Mouse (Mus musculus) forebrain, embryonic 13.5 days (tissue): ENCODE data around the gene Olfr432. TPM values are rescaled to one million over a fixed set of nuclear protein-coding genes. Genes with fewer than 3 reads are reported as not detected.

Experiments used
- ATAC-seq: fragments of 200-750 bp; cut with Nextera tagmentation; 2 replicates; pipeline ENCODE4 v1.8.0; 2017
- H3K27ac ChIP-seq: fragments of 300-500 bp; sonication (generic); 2 replicates; pipeline ENCODE4 v1.5.1; 2015; ENCODE audit warnings: inconsistent platforms, mild to moderate bottlenecking, moderate library complexity
- H3K27me3 ChIP-seq: fragments of 300-500 bp; sonication (generic); 2 replicates; pipeline ENCODE4 v1.6.1; 2015; ENCODE audit warnings: mild to moderate bottlenecking, inconsistent platforms
- H3K36me3 ChIP-seq: fragments of 300-500 bp; sonication (generic); 2 replicates; pipeline ENCODE4 v1.6.1; 2015; ENCODE audit warnings: mild to moderate bottlenecking, inconsistent platforms; ENCODE audit not compliant: poor library complexity, severe bottlenecking
- H3K4me1 ChIP-seq: fragments of 300-500 bp; sonication (generic); 2 replicates; pipeline ENCODE4 v1.6.1; 2015; ENCODE audit warnings: inconsistent platforms
- H3K4me2 ChIP-seq: fragments of 300-500 bp; sonication (generic); 2 replicates; pipeline ENCODE4 v1.6.1; 2015; ENCODE audit warnings: inconsistent platforms, mild to moderate bottlenecking, moderate library complexity
- H3K4me3 ChIP-seq: fragments of 300-500 bp; sonication (generic); 2 replicates; pipeline ENCODE4 v1.5.1; 2015; ENCODE audit warnings: mild to moderate bottlenecking, inconsistent platforms
- H3K9ac ChIP-seq: fragments of 300-500 bp; sonication (generic); 2 replicates; pipeline ENCODE4 v1.6.1; 2015; ENCODE audit warnings: mild to moderate bottlenecking, inconsistent platforms
- H3K9me3 ChIP-seq: fragments of 300-500 bp; sonication (generic); replicated peaks from 2 replicates; pipeline ENCODE4 v1.6.1; 2016; ENCODE audit warnings: inconsistent platforms
- WGBS: fragments of 180-500 bp; shearing (Covaris S2); methylation state at CpG from one replicate; pipeline ENCODE4 v1.1.7; 2015; 5-methylcytosine and 5-hydroxymethylcytosine counted together
- polyA plus RNA-seq: library from polyadenylated mRNA; unstranded; fragments of >200 nt; fragmentation: Nextera tagmentation; extraction: Ambion mirVana; gene quantifications from 2 replicates; pipeline ENCODE4 v1.2.1, GENCODE M21; 2015

The Olfr432 gene
- polyA plus RNA-seq, 1 experiment from 2014 or later, result not detected

DNA sequence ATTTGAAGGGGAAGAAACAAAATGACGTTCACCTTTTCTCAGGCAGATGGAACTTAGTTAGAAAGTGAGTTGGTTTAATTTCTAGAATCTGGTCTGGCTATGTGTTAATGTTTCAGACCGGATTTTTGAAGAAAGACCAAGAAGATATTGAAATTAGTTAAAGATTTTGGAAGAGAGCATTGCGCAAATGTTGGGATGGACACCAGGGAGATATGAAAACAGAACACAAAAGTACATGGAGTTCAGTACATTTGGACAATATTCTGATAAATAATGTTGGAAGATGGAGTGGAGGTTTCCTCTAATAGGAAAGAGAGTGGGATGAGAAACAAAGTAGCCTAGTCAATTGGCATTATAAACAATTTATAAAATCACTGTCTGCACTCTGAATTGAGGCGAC is 2.5 kb downstream of the Olfr432 start:
- Histone ChIP-seq H3K27me3 (no peaks in the 10 kb centered on the region), H3K36me3 (no peaks in the 10 kb centered on the region), H3K9me3 (no peaks in the 10 kb centered on the region), H3K27ac (no peak overlapping the region), H3K4me1 (no peaks in the 10 kb centered on the region), H3K4me3 (no peak overlapping the region), H3K9ac (no peak overlapping the region), H3K4me2 (no peak overlapping the region)
- 87% methylated on average over 4 of the region's 4 CpGs for WGBS
- no peak for ATAC-seq

- Histone ChIP-seq H3K9ac (no peak overlapping the region), H3K36me3 (no peaks in the 10 kb centered on the region), H3K27ac (no peak overlapping the region), H3K4me2 (no peak overlapping the region), H3K27me3 (no peaks in the 10 kb centered on the region), H3K4me1 (no peaks in the 10 kb centered on the region), H3K9me3 (no peaks in the 10 kb centered on the region), H3K4me3 (no peak overlapping the region)
- no peak for ATAC-seq
- 86% methylated on average over 5 of the region's 5 CpGs for WGBS
These were observed 3.0 kb downstream of the Olfr432 start for GRCm38 (mm10) chr1:174051931-174052536.

GRCm38 (mm10) chr1:174052981-174053380 is 4.0 kb downstream of the Olfr432 start:
- H3K4me2 ChIP-seq, result no peak overlapping the region
- no peaks in the 10 kb centered on the region for H3K9me3 ChIP-seq
- no peak overlapping the region for H3K27ac ChIP-seq
- no peaks in the 10 kb centered on the region for H3K27me3 ChIP-seq
- no peak for ATAC-seq
- WGBS, result 89% methylated on average over 3 of the region's 3 CpGs
- H3K4me1 ChIP-seq, result no peaks in the 10 kb centered on the region
- no peaks in the 10 kb centered on the region for H3K36me3 ChIP-seq
- H3K9ac ChIP-seq, result no peak overlapping the region
- H3K4me3 ChIP-seq, result no peak overlapping the region

DNA sequence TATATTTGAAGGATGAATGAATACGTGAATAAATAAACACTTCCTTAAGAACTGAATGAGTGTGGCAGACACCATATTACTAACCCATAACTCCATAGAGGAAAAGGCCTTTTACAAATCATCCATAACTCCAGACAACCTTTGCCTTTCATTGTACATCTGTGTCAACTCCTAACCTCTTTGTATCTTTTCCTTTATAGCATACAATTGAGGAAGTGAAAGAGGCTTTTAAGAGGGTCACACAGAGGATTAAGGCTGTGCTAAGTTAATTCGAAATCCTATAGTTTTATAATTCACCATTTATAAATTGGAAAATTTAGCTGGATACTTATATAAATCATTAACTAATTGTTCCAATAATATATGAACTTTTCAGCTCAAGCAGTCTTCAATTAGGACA is 6.2 kb downstream of the Olfr432 start:
- Histone ChIP-seq H3K36me3 (no peaks in the 10 kb centered on the region), H3K4me3 (no peak overlapping the region), H3K9ac (no peak overlapping the region), H3K4me2 (no peak overlapping the region), H3K27me3 (no peaks in the 10 kb centered on the region), H3K4me1 (no peaks in the 10 kb centered on the region), H3K9me3 (no peaks in the 10 kb centered on the region), H3K27ac (no peak overlapping the region)
- 83% methylated on average over 2 of the region's 2 CpGs for WGBS
- no peak for ATAC-seq

DNA sequence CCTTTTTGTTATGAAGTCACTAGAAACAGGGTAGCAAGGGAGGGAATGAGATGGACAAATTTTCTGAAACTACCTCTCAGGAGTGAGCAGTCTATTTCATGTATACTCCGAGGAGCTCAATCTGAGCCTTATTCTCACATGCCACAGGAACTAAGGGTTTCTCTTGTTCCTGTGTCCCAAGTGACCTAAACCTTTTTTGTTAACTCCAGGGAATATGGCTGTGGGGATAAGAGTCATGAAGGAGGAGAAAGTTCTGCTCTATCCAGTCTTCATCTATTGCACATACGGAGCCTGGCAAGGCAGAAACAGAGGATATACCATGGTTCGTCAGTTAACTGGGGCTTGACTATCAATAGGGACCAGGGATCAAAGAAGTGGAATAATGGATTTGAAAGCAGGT is 17.3 kb downstream of the Olfr432 start, which contains the start of gene Olfr430:
TSS of gene Olfr430 (plus strand) at position 301 of the 400 bp plus-strand sequence.
- Histone ChIP-seq H3K36me3 (no peaks in the 10 kb centered on the region), H3K27ac (no peak within 1 kb of the TSS), H3K4me2 (no peak within 1 kb of the TSS), H3K27me3 (no peaks in the 10 kb centered on the region), H3K4me3 (no peak within 1 kb of the TSS), H3K9ac (no peak within 1 kb of the TSS), H3K4me1 (no peaks in the 10 kb centered on the region), H3K9me3 (no peaks in the 10 kb centered on the region)
- no peak for ATAC-seq
- 92% methylated on average over 3 of the region's 3 CpGs for WGBS

DNA sequence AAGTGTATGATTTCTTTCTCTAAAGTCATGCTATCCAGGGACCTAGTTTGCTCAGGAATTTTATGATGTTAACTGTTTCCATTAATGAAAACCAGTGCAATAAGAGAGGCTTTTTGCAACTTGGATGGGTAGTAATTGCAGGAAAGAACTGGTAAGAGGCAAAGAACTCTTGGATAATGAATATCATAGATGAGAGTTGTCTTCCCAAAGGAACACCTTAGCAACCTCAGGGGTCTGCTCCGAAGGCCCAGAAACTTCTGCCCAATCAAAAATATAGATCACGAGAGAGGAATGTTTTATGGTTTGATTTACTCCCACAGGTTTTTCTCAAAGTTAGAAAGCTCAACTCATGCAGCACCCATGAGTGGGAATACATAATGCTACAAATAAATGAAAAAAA is 35.0 kb downstream of the Olfr432 start, which contains the start of gene Olfr429:
TSS of gene Olfr429 (plus strand) at position 301 of the 400 bp plus-strand sequence.
- Histone ChIP-seq H3K36me3 (no peaks in the 10 kb centered on the region), H3K4me2 (no peak within 1 kb of the TSS), H3K4me3 (no peak within 1 kb of the TSS), H3K4me1 (no peaks in the 10 kb centered on the region), H3K9me3 (no peaks in the 10 kb centered on the region), H3K9ac (no peak within 1 kb of the TSS), H3K27me3 (no peaks in the 10 kb centered on the region), H3K27ac (no peak within 1 kb of the TSS)
- 90% methylated on average over 2 of the region's 2 CpGs for WGBS
- ATAC-seq, result no peak

DNA sequence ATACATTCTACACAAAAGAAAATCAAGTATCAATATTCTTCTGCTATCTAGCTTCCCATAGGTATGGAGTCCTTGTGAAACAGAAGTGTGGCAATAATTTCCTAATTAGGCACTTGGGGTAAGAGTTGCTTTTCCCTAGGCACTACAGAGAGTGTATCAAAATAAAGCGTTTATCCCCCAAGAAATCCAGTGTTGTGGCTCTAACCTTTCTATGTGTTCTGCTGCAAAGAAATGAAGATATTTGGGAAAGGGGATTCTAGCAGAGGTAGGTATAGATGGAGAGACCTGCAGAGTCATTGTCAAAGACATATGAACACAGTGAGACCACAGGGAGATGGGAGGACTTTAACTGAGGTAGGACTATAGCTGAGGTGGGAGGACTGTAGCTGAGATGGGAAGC is 47.6 kb downstream of the Olfr432 start, which contains the start of gene Olfr427:
TSS of gene Olfr427 (plus strand) at position 301 of the 400 bp plus-strand sequence.
- H3K27me3 ChIP-seq, result no peaks in the 10 kb centered on the region
- ATAC-seq, result no peak
- H3K9ac ChIP-seq, result no peak within 1 kb of the TSS
- H3K36me3 ChIP-seq, result no peaks in the 10 kb centered on the region
- no peak within 1 kb of the TSS for H3K4me3 ChIP-seq
- H3K4me1 ChIP-seq, result no peaks in the 10 kb centered on the region
- no peak within 1 kb of the TSS for H3K4me2 ChIP-seq
- H3K9me3 ChIP-seq, result no peaks in the 10 kb centered on the region
- no peak within 1 kb of the TSS for H3K27ac ChIP-seq
- 90% methylated on average over 1 of the region's 1 CpGs for WGBS

- no peak for ATAC-seq
- Histone ChIP-seq H3K27ac (no peak overlapping the region), H3K27me3 (no peaks in the 10 kb centered on the region), H3K9ac (no peak overlapping the region), H3K4me3 (no peak overlapping the region), H3K4me1 (no peaks in the 10 kb centered on the region), H3K4me2 (no peak overlapping the region), H3K36me3 (no peaks in the 10 kb centered on the region), H3K9me3 (no peaks in the 10 kb centered on the region)
- WGBS, result 67% methylated on average over 2 of the region's 2 CpGs
These were observed 54.7 kb downstream of the Olfr432 start for GRCm38 (mm10) chr1:174103735-174104134.

Other genes starting within 250 kb of the Olfr432 start
- gene Ifi211, start 136.2 kb upstream of the Olfr432 start, polyA plus RNA-seq, result 0.12 and 0.15 TPM in 2 replicates
- gene Mndal, start 106.7 kb upstream of the Olfr432 start, polyA plus RNA-seq, result 0.79 and 0.90 TPM in 2 replicates
- 0.78 and 1.7 TPM in 2 replicates for gene Ifi203, start 106.5 kb upstream of the Olfr432 start, polyA plus RNA-seq
- gene Ifi202b, start 66.5 kb upstream of the Olfr432 start, polyA plus RNA-seq, result not detected in 2 replicates
- not detected in 2 replicates for gene Ifi205, start 17.4 kb upstream of the Olfr432 start, polyA plus RNA-seq
- gene Olfr433, start 8.5 kb upstream of the Olfr432 start, polyA plus RNA-seq, result not detected in 2 replicates
- gene Olfr430, start 17.4 kb downstream of the Olfr432 start, polyA plus RNA-seq, result not detected in 2 replicates
- gene Olfr429, start 35.1 kb downstream of the Olfr432 start, polyA plus RNA-seq, result not detected in 2 replicates
- gene Olfr427, start 47.7 kb downstream of the Olfr432 start, polyA plus RNA-seq, result not detected in 2 replicates
- gene Olfr231, start 72.0 kb downstream of the Olfr432 start, polyA plus RNA-seq, result not detected in 2 replicates
- gene Olfr424, start 82.3 kb downstream of the Olfr432 start, polyA plus RNA-seq, result not detected in 2 replicates
- gene Olfr420, start 106.4 kb downstream of the Olfr432 start, polyA plus RNA-seq, result 0.04 TPM in 1 of 2 replicates, not detected in the other
- 0.13 and 0.21 TPM in 2 replicates for gene Spta1, start 123.6 kb downstream of the Olfr432 start, polyA plus RNA-seq
- not detected in 2 replicates for gene Olfr419, start 202.9 kb downstream of the Olfr432 start, polyA plus RNA-seq